Comparison of ENCODE assay signal across 8 mouse cellular contexts in genomic region chr5:122989001-122989525, GRCm38 (mm10). TPM values are rescaled to one million over a fixed set of nuclear protein-coding genes. Genes with fewer than 3 reads are reported as not detected.
DNase-seq lines count a peak whose midpoint lies in the region; ATAC-seq and TF ChIP-seq lines count a peak whose summit lies in the region.

No protein-coding gene starts in this region.

- H3K9me3 ChIP-seq in embryonic facial prominence, embryonic 15.5 days (replicated peaks): no peaks in the 10 kb centered on the region
- H3K9me3 ChIP-seq in heart, embryonic 15.5 days (replicated peaks): no peaks in the 10 kb centered on the region
- H3K9me3 ChIP-seq in liver, postnatal 0 days (ENCODE audit: low read length): no peaks in the 10 kb centered on the region
- H3K9me3 ChIP-seq in neural tube, embryonic 13.5 days: no peaks in the 10 kb centered on the region

- peak overlapping the region; percentile 58 for H3K4me3 ChIP-seq in bone marrow, adult 2 months (replicated peaks; ENCODE audit: control insufficient read depth, low read depth, low read length)
- H3K4me3 ChIP-seq in embryonic facial prominence, embryonic 15.5 days (replicated peaks): peak overlapping the region; percentile 69
- peak overlapping the region; percentile 76 for H3K4me3 ChIP-seq in heart, embryonic 15.5 days
- peak overlapping the region; percentile 76 for H3K4me3 ChIP-seq in liver, postnatal 0 days (ENCODE audit: low read depth, low read length)
- peak overlapping the region; percentile 65 for H3K4me3 ChIP-seq in neural tube, embryonic 13.5 days
- peak overlapping the region; percentile 74 for H3K4me3 ChIP-seq in testis, adult 2 months (ENCODE audit: control insufficient read depth, low read depth, low read length)

- peak; percentile 95 for DNase-seq in CD4-positive helper T cell, adult 2 months (ENCODE audit: low read depth, low spot score)
- DNase-seq in kidney, postnatal 14 days: peak; percentile 75
- DNase-seq in liver, postnatal 0 days: peak; percentile 76

- H3K4me1 ChIP-seq in bone marrow, adult 2 months (ENCODE audit: control insufficient read depth, insufficient read depth, low read length): no peaks in the 10 kb centered on the region; the same call in 1 of the 2 replicates
- H3K4me1 ChIP-seq in embryonic facial prominence, embryonic 15.5 days: peaks cover 41% of the 10 kb centered on the region
- H3K4me1 ChIP-seq in heart, embryonic 15.5 days (replicated peaks): peaks cover 43% of the 10 kb centered on the region
- H3K4me1 ChIP-seq in liver, postnatal 0 days (ENCODE audit: insufficient read depth): peaks cover 38% of the 10 kb centered on the region
- H3K4me1 ChIP-seq in neural tube, embryonic 13.5 days (replicated peaks): peaks cover 66% of the 10 kb centered on the region
- H3K4me1 ChIP-seq in testis, adult 2 months (ENCODE audit: control insufficient read depth, insufficient read depth, low read length): peaks cover 7% of the 10 kb centered on the region; the same call in 1 of the 2 replicates

- WGBS in bone marrow, adult 2 months: under 1% methylated on average over 39 of the region's 39 CpGs
- under 1% methylated on average over 36 of the region's 39 CpGs for WGBS in embryonic facial prominence, embryonic 15.5 days
- under 1% methylated on average over 39 of the region's 39 CpGs for WGBS in heart, embryonic 15.5 days
- WGBS in liver, postnatal 0 days (ENCODE audit: insufficient replicate concordance): under 1% methylated on average over 36 of the region's 39 CpGs
- WGBS in neural tube, embryonic 13.5 days: under 1% methylated on average over 37 of the region's 39 CpGs

- TF ChIP-seq EP300 in liver, postnatal 0 days (IDR thresholded peaks at IDR 0.05; ENCODE audit: low read depth): no peak

- peak; percentile 49 for ATAC-seq in embryonic facial prominence, embryonic 15.5 days (ENCODE audit: insufficient number of reproducible peaks, low FRiP score, low TSS enrichment, low read depth)
- ATAC-seq in heart, embryonic 15.5 days (replicated peaks; ENCODE audit: insufficient number of reproducible peaks, insufficient read depth, low FRiP score, low read depth): 0 out of 2 replicates have a peak, but pooled peaks have one; percentile 24
- peak; percentile 66 for ATAC-seq in liver, postnatal 0 days
- peak; percentile 79 for ATAC-seq in neural tube, embryonic 13.5 days (ENCODE audit: low read depth)

- H3K9ac ChIP-seq in embryonic facial prominence, embryonic 15.5 days: peak overlapping the region; percentile 57
- H3K9ac ChIP-seq in heart, embryonic 15.5 days: peak overlapping the region; percentile 77
- H3K9ac ChIP-seq in liver, postnatal 0 days (replicated peaks): peak overlapping the region; percentile 76
- H3K9ac ChIP-seq in neural tube, embryonic 13.5 days: peak overlapping the region; percentile 79

- H3K4me2 ChIP-seq in embryonic facial prominence, embryonic 15.5 days (replicated peaks): peak overlapping the region; percentile 99
- H3K4me2 ChIP-seq in heart, embryonic 15.5 days: peak overlapping the region; percentile 96
- H3K4me2 ChIP-seq in liver, postnatal 0 days (ENCODE audit: low read depth, low read length): peak overlapping the region; percentile 97
- H3K4me2 ChIP-seq in neural tube, embryonic 13.5 days: peak overlapping the region; percentile 79

- TF ChIP-seq POLR2A in bone marrow, adult 2 months (IDR thresholded peaks at IDR 0.05; ENCODE audit: borderline replicate concordance, control insufficient read depth, low read depth, low read length): peak; percentile 39; the same call in 1 of the 2 replicates
- peak; percentile 60; the same call in 1 of the 2 replicates for TF ChIP-seq POLR2A in testis, adult 2 months (IDR thresholded peaks at IDR 0.05; ENCODE audit: control insufficient read depth, low read depth, low read length)

- peak overlapping the region; percentile 57 for H3K27ac ChIP-seq in bone marrow, adult 2 months (ENCODE audit: control insufficient read depth, insufficient read depth, low read depth, low read length, poor library complexity)
- peak overlapping the region; percentile 87 for H3K27ac ChIP-seq in embryonic facial prominence, embryonic 15.5 days (replicated peaks)
- H3K27ac ChIP-seq in heart, embryonic 15.5 days: peak overlapping the region; percentile 93
- peak overlapping the region; percentile 84 for H3K27ac ChIP-seq in liver, postnatal 0 days (ENCODE audit: low read depth)
- peak overlapping the region; percentile 85 for H3K27ac ChIP-seq in neural tube, embryonic 13.5 days (replicated peaks)
- no peak overlapping the region for H3K27ac ChIP-seq in testis, adult 2 months (ENCODE audit: control insufficient read depth, insufficient read depth, low read depth, low read length)

- H3K27me3 ChIP-seq in embryonic facial prominence, embryonic 15.5 days: no peaks in the 10 kb centered on the region
- no peaks in the 10 kb centered on the region for H3K27me3 ChIP-seq in heart, embryonic 15.5 days
- H3K27me3 ChIP-seq in liver, postnatal 0 days (ENCODE audit: insufficient read depth, low read length): peaks cover 7% of the 10 kb centered on the region
- H3K27me3 ChIP-seq in neural tube, embryonic 13.5 days: 0 out of 2 replicates have a peak, but pooled peaks cover 7% of the 10 kb centered on the region
- H3K27me3 ChIP-seq in testis, adult 2 months (ENCODE audit: control insufficient read depth, insufficient read depth, low read length): peaks cover 6% of the 10 kb centered on the region

- no peaks in the 10 kb centered on the region for H3K36me3 ChIP-seq in embryonic facial prominence, embryonic 15.5 days
- no peaks in the 10 kb centered on the region for H3K36me3 ChIP-seq in heart, embryonic 15.5 days
- H3K36me3 ChIP-seq in liver, postnatal 0 days (replicated peaks; ENCODE audit: insufficient read depth, low read length): no peaks in the 10 kb centered on the region
- no peaks in the 10 kb centered on the region for H3K36me3 ChIP-seq in neural tube, embryonic 13.5 days
- H3K36me3 ChIP-seq in testis, adult 2 months (ENCODE audit: control insufficient read depth, insufficient read depth, low read length): no peaks in the 10 kb centered on the region

- TF ChIP-seq CTCF in bone marrow, adult 2 months (IDR thresholded peaks at IDR 0.05; ENCODE audit: control insufficient read depth, insufficient read depth, low read length): no peak
- TF ChIP-seq CTCF in liver, postnatal 0 days (IDR thresholded peaks at IDR 0.05; ENCODE audit: low read depth): no peak
- no peak for TF ChIP-seq CTCF in testis, adult 2 months (IDR thresholded peaks at IDR 0.05; ENCODE audit: control insufficient read depth, insufficient read depth, insufficient replicate concordance, low read depth, low read length)

RNA-seq across cellular contexts. Expression of gene Kdm2b, which starts 0.6 kb away (rescaled TPM):
- polyA plus RNA-seq in bone marrow, adult 2 months (2011; ENCODE audit: insufficient read depth, insufficient read length, low replicate concordance, missing spikeins): 17.4 and 24.2 TPM in 2 replicates
- polyA plus RNA-seq in embryonic facial prominence, embryonic 15.5 days (2015; fragmentation: Nextera tagmentation; extraction: Ambion mirVana): 42.9 and 43.9 TPM in 2 replicates
- polyA plus RNA-seq in heart, embryonic 15.5 days (2015; fragmentation: Nextera tagmentation; extraction: Ambion mirVana): 23.9 and 29.0 TPM in 2 replicates
- polyA plus RNA-seq in liver, postnatal 0 days (2015; fragmentation: Nextera tagmentation; extraction: Ambion mirVana): 7.6 and 8.3 TPM in 2 replicates
- 91.7 and 95.0 TPM in 2 replicates for polyA plus RNA-seq in neural tube, embryonic 13.5 days (2015; fragmentation: Nextera tagmentation; extraction: Ambion mirVana)
- polyA plus RNA-seq in testis, adult 2 months (2012; rRNA removed): 48.7 and 50.9 TPM in 2 replicates

RNA-seq across cellular contexts. Expression of gene Orai1, which starts 25.8 kb away (rescaled TPM):
- 18.0 and 30.8 TPM in 2 replicates for polyA plus RNA-seq in bone marrow, adult 2 months (2011; ENCODE audit: insufficient read depth, insufficient read length, low replicate concordance, missing spikeins)
- 16.8 and 17.3 TPM in 2 replicates for polyA plus RNA-seq in embryonic facial prominence, embryonic 15.5 days (2015; fragmentation: Nextera tagmentation; extraction: Ambion mirVana)
- 17.3 and 19.0 TPM in 2 replicates for polyA plus RNA-seq in heart, embryonic 15.5 days (2015; fragmentation: Nextera tagmentation; extraction: Ambion mirVana)
- 12.4 and 13.1 TPM in 2 replicates for polyA plus RNA-seq in liver, postnatal 0 days (2015; fragmentation: Nextera tagmentation; extraction: Ambion mirVana)
- polyA plus RNA-seq in neural tube, embryonic 13.5 days (2015; fragmentation: Nextera tagmentation; extraction: Ambion mirVana): 12.9 and 13.1 TPM in 2 replicates
- polyA plus RNA-seq in testis, adult 2 months (2012; rRNA removed): 68.0 and 71.3 TPM in 2 replicates

RNA-seq across cellular contexts. Expression of gene Morn3, which starts 57.8 kb away (rescaled TPM):
- 5.3 TPM in 1 of 2 replicates, not detected in the other for polyA plus RNA-seq in bone marrow, adult 2 months (2011; ENCODE audit: insufficient read depth, insufficient read length, low replicate concordance, missing spikeins)
- 4.7 and 11.2 TPM in 2 replicates for polyA plus RNA-seq in embryonic facial prominence, embryonic 15.5 days (2015; fragmentation: Nextera tagmentation; extraction: Ambion mirVana)
- not detected in 2 replicates for polyA plus RNA-seq in heart, embryonic 15.5 days (2015; fragmentation: Nextera tagmentation; extraction: Ambion mirVana)
- not detected in 2 replicates for polyA plus RNA-seq in liver, postnatal 0 days (2015; fragmentation: Nextera tagmentation; extraction: Ambion mirVana)
- 0.67 and 1.0 TPM in 2 replicates for polyA plus RNA-seq in neural tube, embryonic 13.5 days (2015; fragmentation: Nextera tagmentation; extraction: Ambion mirVana)
- 272 and 285 TPM in 2 replicates for polyA plus RNA-seq in testis, adult 2 months (2012; rRNA removed)

Comparison
In these comparisons a context has a peak if more than half of its experiments do, and no peak if none do; other contexts are left out.
1. ATAC-seq: peak in every context shown above with its lines; median percentile 79 in neural tube, embryonic 13.5 days; 66 in liver, postnatal 0 days; 49 in embryonic facial prominence, embryonic 15.5 days; 24 in heart, embryonic 15.5 days.
2. RNA of gene Morn3, which starts 57.8 kb away (polyA plus RNA-seq): 272 to 285 TPM in testis, adult 2 months; 4.7 to 11.2 TPM in embryonic facial prominence, embryonic 15.5 days, 5.3 TPM in bone marrow, adult 2 months, 0.67 to 1.0 TPM in neural tube, embryonic 13.5 days, not detected in heart, embryonic 15.5 days and not detected in liver, postnatal 0 days; every median in the first group is over 10 times any median in the second.
3. Peak in every context shown above with its lines, with median percentiles within 50 percentile points of each other: DNase-seq, H3K4me3 ChIP-seq, H3K4me2 ChIP-seq and H3K9ac ChIP-seq.